Mouse (Mus musculus) lung, adult 18-20 months (tissue): Measurements from ENCODE around the gene Bmp2.

ENCODE experiments used
- DNase-seq, 2 experiments: peaks; one replicate each; pipeline ENCODE4 v3.0.0; 2022; ENCODE audit warnings: mixed read lengths in 2 of 2

The Bmp2 gene

DNA sequence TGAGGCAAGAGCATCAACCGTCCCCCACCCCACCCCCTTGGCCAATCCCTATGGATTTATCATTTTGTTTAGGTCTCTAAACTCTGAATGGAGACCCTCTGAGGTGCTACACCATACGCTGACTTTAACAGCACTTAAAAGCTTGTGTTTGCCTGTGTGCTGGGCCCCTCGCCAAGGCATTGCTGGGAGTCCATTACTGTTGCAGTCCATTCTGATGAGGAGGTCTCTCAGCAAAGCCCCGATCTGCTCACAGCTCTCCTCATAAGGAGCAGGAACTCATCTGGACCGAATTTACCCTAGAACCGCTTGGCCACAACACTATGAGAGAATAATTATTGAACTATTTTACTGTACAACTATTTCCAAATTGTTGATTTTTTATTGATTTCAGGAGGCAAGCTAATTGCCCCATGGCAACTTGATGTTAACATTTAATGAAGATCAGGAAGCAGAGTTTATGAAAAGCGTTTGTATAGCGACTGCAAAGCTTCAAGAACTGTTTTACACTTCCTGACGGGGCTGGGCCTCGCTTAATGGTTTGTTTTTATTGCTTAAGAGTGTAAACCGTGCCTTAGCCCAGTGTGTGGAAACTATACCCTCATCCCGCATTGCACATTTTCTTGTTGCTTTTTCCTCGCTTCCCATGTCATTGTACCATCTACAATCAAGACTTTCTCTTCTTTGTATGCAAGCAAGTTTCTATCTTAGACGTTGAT, 14.2 kb downstream of the Bmp2 start:
- DNase-seq, result no peak

DNA sequence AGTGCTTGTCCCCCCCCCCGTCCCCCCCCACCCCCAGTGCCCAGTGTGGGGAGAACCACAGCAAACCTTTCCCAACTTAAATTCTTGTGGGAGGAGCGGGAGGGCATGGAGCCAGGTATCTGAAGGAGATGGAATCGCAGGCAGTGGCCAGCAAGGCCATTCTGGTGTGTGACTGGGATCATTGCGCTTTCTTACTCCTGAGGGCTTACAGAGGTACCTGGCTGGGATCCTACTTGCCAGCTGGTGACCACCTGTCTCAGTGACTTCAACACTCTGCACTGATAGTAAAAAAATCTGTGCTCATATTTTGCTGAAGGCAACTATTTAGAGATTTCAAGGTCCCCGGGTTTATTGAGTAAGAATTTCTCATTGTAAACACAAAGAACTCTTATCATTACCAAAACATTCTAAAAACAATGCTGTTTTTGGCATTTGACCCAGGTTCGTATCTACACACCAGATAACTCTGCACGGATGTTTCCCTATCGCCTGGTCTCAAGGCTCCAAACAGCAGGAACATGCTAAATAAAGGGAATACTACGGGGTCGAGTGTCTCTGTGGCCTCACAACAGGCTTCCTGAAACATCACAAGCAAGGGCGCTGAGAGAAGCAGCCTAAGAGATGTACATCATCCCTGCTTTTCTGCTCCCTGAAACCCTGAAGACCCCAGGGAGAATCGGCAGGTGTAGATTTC, 39.8 kb downstream of the Bmp2 start:
- DNase-seq, result no peak
